Mouse (Mus musculus): ENCODE results near the gene Timmdc1.

Gene Timmdc1

DNA sequence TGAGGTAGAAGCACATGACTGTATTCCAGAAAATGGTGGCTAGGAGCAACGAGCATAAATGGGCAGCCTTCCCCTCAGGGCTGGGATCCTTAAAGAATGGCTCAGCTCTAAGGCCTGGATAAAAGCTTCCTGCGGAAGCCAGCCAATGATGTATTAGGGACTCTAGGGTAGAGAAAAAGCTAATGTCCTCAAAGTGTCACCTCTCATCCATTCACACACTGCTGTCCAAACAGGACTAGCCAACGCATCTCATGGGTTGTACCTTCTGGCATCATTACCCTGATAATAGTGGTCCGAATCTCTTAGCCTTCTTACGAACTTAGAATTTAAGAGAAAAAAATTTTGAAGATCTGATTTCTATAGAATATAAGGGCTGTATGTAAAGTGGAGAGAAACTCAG, 59.2 kb downstream of the Timmdc1 start:
- DNase-seq (ENCODE audit: low spot score in 2 of 2), result no peak

- no peak for DNase-seq (ENCODE audit: low spot score in 2 of 2)
Measured at GRCm38 (mm10) chr16:38462161-38462560, 60.3 kb downstream of the Timmdc1 start.

GRCm38 (mm10) chr16:38461749-38462148, 60.7 kb downstream of the Timmdc1 start:
- no peak for DNase-seq (ENCODE audit: low spot score in 2 of 2)

- DNase-seq (ENCODE audit: low spot score in 2 of 2), result no peak
Measured at GRCm38 (mm10) chr16:38459990-38460389, 62.5 kb downstream of the Timmdc1 start.

- peak; percentile 28 to 58 for DNase-seq (ENCODE audit: low spot score in 2 of 2)
Measured at GRCm38 (mm10) chr16:38458600-38459280, 63.7 kb downstream of the Timmdc1 start.

DNA sequence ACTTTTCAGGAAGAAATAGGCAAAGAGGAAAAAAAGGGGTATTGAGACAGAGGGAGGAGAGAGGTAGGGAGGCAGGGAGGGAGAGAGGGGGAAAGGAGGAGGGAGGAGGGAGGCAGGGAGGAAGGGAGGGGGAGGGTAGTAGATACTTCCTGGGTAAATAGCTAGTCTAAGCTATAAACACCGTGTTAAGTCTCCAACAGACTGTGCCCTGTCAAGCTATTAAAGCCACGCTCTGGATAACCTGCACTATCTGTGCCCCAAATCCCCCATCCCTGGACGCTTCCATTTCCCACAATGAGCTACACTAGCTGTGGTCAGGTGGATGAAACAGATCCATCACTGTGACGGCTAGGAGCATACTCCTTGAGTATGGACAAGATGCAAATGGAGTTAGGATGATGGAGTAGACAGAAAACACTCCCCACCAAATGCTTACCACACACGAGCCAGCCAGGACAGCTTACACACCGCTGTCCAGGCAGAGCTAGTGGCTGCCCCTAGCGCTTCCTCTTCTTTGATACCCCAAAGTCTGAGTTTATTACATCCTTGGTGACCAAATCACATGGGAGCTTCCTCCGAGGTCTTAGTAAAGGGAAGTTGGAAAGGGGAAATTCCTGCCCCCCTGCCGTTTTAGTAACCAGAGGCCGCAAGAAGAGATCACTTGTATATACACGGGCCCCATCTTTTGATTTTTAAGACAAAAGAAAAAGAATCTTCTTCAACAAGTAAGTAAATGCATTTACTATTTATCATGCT, 65.5 kb downstream of the Timmdc1 start:
- DNase-seq (ENCODE audit: low spot score in 2 of 2), result no peak

DNA sequence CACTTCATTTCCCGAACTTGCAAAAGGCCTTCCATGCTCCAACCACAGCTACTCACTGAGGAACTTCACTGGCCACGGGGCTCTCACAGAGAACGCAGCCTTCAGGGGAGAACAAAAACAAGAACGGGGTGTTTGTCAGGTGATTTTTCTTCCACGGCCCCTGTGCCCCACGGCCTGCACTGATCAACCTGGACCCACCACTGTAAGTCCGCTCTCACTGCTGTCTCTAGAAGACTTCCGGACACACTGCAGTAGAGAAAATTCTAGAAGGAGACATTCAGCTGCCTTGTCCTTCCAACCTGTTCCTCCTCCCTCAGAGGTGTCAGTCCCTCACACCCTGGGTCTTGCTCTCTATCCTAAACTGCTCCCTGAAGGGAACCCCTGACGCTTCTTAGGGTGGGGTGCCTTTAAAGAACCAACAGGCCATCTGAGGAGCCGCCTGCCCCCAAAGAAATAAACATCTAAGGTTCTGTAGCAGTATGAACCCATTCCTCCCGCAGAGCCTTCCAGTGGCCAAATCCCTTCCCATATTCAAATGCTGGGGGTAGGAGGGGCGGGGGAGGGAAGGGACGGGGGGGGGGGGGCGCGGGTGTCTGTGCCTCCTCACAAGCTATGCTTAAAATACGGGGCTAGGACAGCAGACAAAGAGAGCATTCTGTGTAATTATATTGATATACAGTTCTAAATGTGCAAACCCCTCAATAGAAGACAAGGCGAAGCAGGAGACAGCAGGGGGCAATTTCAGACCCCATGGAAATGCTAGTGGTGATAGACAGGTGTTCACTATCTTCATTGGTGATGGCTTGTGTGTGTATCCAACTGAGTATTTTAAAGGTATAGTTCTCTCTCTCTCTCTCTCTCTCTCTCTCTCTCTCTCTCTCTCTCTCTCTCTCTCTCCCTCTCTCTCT, 66.7 kb downstream of the Timmdc1 start, which contains the start of gene Cd80:
Gene Cd80, plus strand, starts transcription at position 51 of the 908 bp plus-strand sequence.
- DNase-seq (ENCODE audit: low spot score in 2 of 2), result no peak

DNA sequence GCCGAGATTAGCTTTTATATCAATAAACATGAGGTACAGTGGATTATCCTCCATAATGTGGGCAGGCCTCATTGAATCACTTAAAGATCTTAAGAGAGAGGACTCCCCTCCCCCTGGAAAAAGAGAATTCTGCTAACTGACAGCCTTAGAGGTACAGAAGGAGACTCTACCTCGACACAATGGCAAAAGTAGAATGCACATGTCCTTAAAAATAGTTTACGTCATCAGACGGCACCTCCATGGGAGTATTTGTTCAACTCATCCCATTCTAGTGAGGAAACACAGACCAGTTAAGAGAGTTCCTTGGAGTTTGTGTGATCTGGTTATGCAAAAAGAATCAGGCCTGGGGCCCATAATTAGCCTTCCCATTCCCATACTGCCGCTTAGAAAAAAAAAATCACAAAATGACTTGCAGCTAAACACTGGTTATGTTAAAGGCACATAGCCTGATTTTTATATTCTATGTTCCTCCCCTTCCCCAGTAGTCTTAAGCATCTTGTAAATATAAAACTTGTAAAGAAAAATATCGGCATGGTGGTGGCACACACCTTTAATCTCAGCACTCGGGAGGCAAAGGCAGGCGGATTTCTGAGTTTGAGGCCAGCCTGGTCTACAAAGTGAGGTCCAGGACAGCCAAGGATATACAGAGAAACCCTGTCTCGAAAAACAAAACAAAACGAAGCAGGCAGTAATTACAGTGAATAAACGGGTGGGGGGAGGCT, 67.8 kb downstream of the Timmdc1 start:
- DNase-seq (ENCODE audit: low spot score in 2 of 2), result no peak

DNA sequence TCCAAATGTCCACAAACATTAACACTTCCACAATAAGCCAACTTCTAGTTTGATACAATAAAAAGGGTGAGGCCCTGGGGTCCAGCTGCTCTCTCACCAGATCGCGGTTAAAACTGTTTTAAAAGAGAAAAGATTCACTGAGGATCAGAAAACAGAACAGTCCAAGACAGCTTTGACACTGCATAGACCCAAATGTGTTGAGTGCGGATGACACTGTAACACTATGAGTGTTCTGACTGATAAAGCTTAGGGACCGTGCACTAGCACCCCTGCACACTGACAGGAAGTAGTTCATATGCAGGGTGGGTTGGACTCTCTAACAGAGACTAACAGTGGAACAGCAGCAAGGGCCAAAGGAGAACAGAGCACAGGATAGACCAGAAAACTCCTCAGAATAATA, 68.5 kb downstream of the Timmdc1 start:
- DNase-seq (ENCODE audit: low spot score in 2 of 2), result no peak

DNA sequence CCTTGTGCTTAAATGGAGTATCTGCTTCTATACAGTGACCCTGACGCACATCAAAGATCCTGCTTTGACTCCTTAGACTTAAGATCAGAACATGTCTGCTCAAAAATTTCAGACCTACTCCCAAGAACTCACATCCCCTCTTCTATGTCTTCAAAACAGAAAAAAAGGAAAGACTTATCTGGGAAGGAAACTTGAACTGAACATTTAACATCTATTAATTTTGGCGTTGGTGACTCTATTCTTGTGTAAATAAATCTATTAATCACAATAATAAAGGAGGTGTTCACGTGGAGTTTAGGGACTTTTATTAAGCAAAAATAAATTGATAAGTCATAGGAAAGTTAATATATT, 69.3 kb downstream of the Timmdc1 start:
- no peak for DNase-seq (ENCODE audit: low spot score in 2 of 2)

DNA sequence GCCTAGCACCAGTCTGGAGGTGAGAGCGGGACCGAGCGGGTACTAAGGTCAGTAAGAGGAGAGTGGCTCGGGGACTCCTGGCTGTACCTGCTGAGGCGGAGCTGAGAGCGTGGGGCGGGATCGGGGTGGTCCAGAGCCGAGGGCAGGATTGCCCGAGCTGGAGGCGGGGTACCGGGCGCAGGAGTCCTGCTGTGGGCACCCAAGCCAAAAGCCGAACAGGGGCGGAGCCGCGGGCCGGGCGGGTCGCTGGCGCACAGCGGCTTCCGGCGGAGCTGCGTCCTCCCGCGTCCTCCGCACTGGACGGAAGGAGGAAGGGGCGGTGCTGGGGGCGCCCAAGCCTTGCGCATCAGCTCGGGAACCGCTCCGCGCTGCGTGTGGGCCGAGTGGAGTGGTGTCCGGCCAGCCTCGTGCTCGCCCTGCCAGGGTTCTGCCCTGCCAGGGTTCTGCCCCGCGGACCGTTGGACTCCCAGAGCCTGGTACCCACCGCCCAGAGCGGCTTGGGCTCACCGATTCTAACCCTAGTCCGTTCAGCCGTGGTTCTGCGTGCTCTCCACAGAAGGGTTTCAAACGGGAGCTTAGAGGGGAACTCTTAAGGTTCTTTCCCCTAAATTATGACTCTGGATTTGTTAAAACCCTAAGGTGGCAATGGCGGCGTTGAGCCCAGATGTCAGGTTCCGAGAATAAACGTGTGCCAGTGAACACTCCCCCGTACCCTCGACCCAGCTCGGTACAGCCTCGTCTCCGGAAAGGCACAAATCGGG, 69.8 kb downstream of the Timmdc1 start, which contains the start of gene Adprh:
Gene Adprh, minus strand, starts transcription at position 262 of the 761 bp plus-strand sequence.
- peak; percentile 89 to 95 for DNase-seq (ENCODE audit: low spot score in 2 of 2)

DNA sequence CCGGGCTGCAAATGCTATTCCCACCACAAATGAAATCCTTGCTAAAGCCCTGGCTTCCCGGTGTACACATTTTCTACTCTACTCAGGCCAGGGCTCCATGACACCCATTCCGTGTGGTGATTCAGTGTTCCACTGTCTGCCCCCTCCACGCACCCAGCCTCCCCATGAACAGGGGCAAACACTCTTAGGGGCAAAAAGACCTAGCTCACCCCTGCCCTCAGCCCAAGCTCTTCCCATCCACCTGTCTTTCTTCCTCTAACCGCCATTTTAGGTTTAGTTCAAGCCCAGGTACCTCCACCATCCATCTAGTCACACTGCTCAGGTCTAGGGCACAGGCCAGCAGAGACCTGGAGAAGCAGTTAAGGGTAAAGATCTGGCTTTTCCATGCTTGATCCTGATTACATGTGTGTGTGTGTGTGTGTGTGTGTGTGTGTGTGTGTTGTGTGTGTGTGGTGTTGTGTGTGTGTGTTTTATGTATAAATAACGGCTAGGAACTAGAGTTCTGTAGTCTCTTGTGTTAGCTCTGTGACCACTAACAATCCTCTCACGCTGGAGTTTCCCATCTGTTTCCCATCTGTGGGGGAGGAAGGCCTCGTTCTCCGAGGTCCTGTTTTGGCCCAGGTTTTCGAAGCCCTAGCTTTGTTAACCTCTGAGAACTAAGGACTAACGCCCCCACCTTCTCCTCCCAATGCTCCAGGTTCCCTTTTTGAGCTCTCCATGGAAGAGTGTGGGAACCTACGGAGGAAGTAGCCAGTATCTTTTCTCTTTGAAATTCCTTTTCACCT, 70.8 kb downstream of the Timmdc1 start:
- no peak for DNase-seq (ENCODE audit: low spot score in 2 of 2)

- DNase-seq (ENCODE audit: low spot score in 2 of 2), result no peak
Measured at GRCm38 (mm10) chr16:38450707-38451106, 71.8 kb downstream of the Timmdc1 start.

DNA sequence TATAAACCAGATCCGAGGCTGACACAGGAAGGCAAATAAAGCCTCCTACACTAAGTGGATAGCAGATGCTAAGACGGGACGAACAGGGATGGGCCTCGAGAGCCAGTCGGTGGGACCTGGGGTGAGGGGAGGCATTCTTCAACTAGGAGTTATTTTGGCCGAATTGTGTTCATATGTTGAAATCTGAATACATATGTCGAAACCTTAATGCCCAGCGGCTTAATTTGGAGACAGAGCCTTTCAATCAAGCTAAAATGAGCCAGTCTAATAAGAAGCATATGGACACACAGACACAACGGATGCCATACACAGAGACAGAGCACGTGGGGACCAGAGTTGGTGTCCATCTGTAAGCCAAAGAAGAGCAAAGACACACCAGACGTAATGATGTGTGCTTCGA, 74.0 kb downstream of the Timmdc1 start:
- no peak for DNase-seq (ENCODE audit: low spot score in 2 of 2)

All from urinary bladder, adult 18-20 months (tissue).